Mouse (Mus musculus) olfactory bulb, adult 2 months (tissue): ENCODE measurements at regions not wholly inside any gene's neighbourhood (a gene's known extent, or its start where the extent isn't known, plus 50 kb on each side); places are given as distances from the start of the nearest gene placed in this dataset.

ENCODE experiments used
- H3K27ac ChIP-seq: fragments of 200-500 bp; 2 replicates; pipeline ENCODE4 v1.5.1; 2012; ENCODE audit warnings: low read depth, low read length; ENCODE audit not compliant: insufficient read depth
- H3K4me1 ChIP-seq: fragments of 200-500 bp; 2 replicates; pipeline ENCODE4 v1.6.1; 2012; ENCODE audit warnings: low read length; ENCODE audit not compliant: control insufficient read depth, insufficient read depth
- H3K4me3 ChIP-seq: fragments of 200-500 bp; 2 replicates; pipeline ENCODE4 v1.5.1; 2012; ENCODE audit warnings: mild to moderate bottlenecking, low read depth, low read length, moderate library complexity; ENCODE audit not compliant: insufficient read depth
- CTCF ChIP-seq: fragments of 200-500 bp; IDR thresholded peaks from 2 replicates; pipeline ENCODE4 v1.5.1; 2012; ENCODE audit warnings: low read depth, mild to moderate bottlenecking, low read length, moderate library complexity; ENCODE audit not compliant: insufficient read depth
- POLR2A ChIP-seq: fragments of 200-500 bp; IDR thresholded peaks from 2 replicates; pipeline ENCODE4 v1.6.1; 2012; ENCODE audit warnings: mild to moderate bottlenecking, low read depth, low read length, moderate library complexity; ENCODE audit not compliant: insufficient read depth
- WGBS: fragments of 180-500 bp; shearing (Covaris S2); methylation state at CpG from one replicate; pipeline ENCODE4 v1.1.7; 2018; 5-methylcytosine and 5-hydroxymethylcytosine counted together

DNA sequence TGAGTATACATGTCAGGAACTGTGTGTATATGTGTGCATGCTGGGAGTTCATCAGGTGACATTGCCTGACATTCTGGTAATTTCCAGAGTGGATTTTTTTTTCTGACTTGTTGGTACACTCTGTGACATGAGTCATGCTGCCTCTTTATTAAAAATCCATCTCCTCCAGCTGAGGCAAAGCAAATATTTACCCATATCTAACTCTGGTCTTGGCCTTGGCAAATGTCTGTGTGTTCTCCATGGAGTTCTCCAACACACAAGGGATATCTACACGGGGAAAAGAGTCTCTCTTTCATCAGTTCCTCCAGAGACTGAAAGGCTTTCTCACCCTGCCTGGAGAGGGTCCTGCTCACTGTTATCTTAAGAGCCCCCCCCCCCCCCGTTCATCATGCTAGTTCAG, 111.3 kb upstream of the Mbnl2 start:
- 69% methylated on average over 2 of the region's 2 CpGs for WGBS
- H3K27ac ChIP-seq, result no peak overlapping the region
- H3K4me1 ChIP-seq, result peaks cover 1% of the 10 kb centered on the region; the same call in 1 of the 2 replicates
- TF ChIP-seq POLR2A (no peak), CTCF (no peak)
- no peak overlapping the region for H3K4me3 ChIP-seq

- no peak for TF ChIP-seq POLR2A
- no peak for TF ChIP-seq CTCF
- peaks cover 5% of the 10 kb centered on the region; the same call in 1 of the 2 replicates for H3K4me1 ChIP-seq
- 93% methylated on average over 10 of the region's 10 CpGs for WGBS
Measured at GRCm38 (mm10) chr14:120165496-120166045, 109.9 kb upstream of the Mbnl2 start.

GRCm38 (mm10) chr14:120170733-120171132, 104.7 kb upstream of the Mbnl2 start:
- Histone ChIP-seq H3K27ac (no peak overlapping the region), H3K4me1 (peaks cover 5% of the 10 kb centered on the region; the same call in 1 of the 2 replicates), H3K4me3 (no peak overlapping the region)
- no peak for TF ChIP-seq CTCF
- TF ChIP-seq POLR2A, result no peak
- WGBS, result 84% methylated on average over 7 of the region's 7 CpGs

More at GRCm38 (mm10) chr14:120165496-120166045, 109.9 kb upstream of the Mbnl2 start:
- Histone ChIP-seq H3K27ac (no peak overlapping the region), H3K4me3 (no peak overlapping the region)

GRCm38 (mm10) chr14:120172058-120172457, 103.4 kb upstream of the Mbnl2 start:
- peaks cover 5% of the 10 kb centered on the region; the same call in 1 of the 2 replicates for H3K4me1 ChIP-seq
- no peak for TF ChIP-seq POLR2A
- TF ChIP-seq CTCF, result no peak
- 91% methylated on average over 4 of the region's 4 CpGs for WGBS
- H3K27ac ChIP-seq, result no peak overlapping the region
- H3K4me3 ChIP-seq, result no peak overlapping the region

DNA sequence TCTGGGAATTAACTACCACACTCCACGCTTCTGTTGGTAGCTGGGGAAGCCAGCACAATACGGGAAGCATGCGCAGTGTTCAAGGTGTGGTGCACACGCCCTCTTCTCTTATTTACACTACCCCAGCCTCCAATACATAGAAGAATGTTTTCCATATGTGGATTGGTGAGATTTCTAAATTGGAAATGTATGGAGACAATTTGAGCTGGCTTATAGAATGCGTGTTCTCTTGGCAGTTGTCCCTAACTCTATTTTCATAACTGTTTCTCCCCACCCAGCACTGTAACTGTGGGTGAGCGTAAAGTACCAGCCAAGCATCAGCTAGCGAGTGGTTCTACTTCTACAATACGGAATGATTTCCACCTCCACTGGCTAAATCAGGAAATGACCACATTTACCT, 102.6 kb upstream of the Mbnl2 start:
- TF ChIP-seq CTCF (no peak), POLR2A (no peak)
- 92% methylated on average over 8 of the region's 8 CpGs for WGBS
- no peak overlapping the region for H3K4me3 ChIP-seq

DNA sequence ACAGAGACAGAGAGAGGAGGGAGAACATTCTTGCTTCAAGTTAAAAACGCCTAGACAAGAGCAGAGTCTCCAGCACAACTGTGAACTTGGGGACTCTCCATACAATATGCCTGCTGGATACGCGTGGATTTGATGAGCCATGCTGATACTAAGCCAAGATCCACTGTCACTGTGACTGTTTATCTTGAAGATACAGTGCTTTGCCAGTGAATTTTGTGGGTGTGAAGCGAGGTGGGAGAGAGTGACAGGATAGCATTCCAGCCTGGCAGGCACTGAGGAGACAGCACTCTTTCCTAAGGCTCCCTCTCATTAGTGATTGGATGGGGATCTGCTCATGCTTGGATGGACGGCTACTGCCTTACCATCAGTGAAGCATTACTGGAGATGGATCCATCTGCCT, 100.9 kb upstream of the Mbnl2 start:
- no peak overlapping the region for H3K4me3 ChIP-seq
- H3K27ac ChIP-seq, result no peak overlapping the region
- TF ChIP-seq CTCF, result no peak
- TF ChIP-seq POLR2A, result no peak
- no peaks in the 10 kb centered on the region for H3K4me1 ChIP-seq
- 79% methylated on average over 5 of the region's 5 CpGs for WGBS

More for the DNA sequence above, 102.6 kb upstream of the Mbnl2 start:
- Histone ChIP-seq H3K27ac (no peak overlapping the region), H3K4me1 (peaks cover 5% of the 10 kb centered on the region; the same call in 1 of the 2 replicates)

DNA sequence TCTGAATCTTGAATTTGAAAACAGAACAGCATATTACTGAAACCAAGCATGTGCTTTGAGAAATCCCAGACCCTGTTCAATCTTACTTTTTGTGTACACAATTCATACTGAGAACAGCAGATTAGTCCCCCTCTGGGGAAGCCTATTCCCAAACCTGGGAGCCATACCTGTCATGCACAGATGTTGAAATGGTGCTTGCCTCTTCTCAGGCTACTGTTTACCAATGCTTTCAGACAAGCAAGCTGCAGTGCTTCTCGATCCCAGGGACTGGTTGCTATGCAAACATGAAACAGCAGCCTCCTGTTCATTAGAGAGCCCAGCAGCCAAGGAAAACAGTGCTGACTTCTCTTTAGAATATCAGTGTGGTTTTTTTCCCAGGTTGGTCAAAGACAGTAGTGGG, 80.3 kb upstream of the Mbnl2 start:
- no peaks in the 10 kb centered on the region for H3K4me1 ChIP-seq
- no peak overlapping the region for H3K4me3 ChIP-seq
- no peak for TF ChIP-seq POLR2A
- TF ChIP-seq CTCF, result no peak
- 0 out of 2 replicates have a peak overlapping the region, but pooled peaks have one; percentile 3 for H3K27ac ChIP-seq
- 17% methylated on average over 1 of the region's 1 CpGs for WGBS

DNA sequence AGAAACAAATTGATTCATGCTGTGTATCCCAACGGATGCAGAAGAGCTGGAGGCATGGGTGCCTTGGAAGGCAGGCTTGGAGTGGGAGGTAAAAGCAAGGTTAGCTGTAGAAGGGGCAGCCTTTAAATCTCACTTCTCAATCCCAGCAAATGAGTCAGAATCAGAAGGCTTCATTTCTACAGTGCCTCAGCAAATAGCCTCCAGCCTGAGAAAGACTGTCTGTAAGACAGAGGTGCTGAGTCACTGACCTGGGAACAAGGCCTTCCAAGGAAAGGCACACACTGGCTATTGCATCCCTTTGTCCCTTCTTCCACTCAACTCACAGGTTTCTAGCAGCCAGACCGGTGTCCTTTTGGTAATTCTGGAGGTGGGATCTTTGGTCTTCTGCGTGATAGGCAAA, 63.7 kb upstream of the Mbnl2 start:
- 75% methylated on average over 3 of the region's 3 CpGs for WGBS

GRCm38 (mm10) chr14:120212626-120213025, 62.8 kb upstream of the Mbnl2 start:
- Histone ChIP-seq H3K4me3 (no peak overlapping the region), H3K4me1 (no peaks in the 10 kb centered on the region), H3K27ac (no peak overlapping the region)
- 65% methylated on average over 5 of the region's 5 CpGs for WGBS
- TF ChIP-seq POLR2A (no peak), CTCF (no peak)

More for the DNA sequence above, 63.7 kb upstream of the Mbnl2 start:
- no peak overlapping the region for H3K4me3 ChIP-seq
- no peaks in the 10 kb centered on the region for H3K4me1 ChIP-seq
- TF ChIP-seq CTCF (no peak), POLR2A (no peak)
- H3K27ac ChIP-seq, result no peak overlapping the region

DNA sequence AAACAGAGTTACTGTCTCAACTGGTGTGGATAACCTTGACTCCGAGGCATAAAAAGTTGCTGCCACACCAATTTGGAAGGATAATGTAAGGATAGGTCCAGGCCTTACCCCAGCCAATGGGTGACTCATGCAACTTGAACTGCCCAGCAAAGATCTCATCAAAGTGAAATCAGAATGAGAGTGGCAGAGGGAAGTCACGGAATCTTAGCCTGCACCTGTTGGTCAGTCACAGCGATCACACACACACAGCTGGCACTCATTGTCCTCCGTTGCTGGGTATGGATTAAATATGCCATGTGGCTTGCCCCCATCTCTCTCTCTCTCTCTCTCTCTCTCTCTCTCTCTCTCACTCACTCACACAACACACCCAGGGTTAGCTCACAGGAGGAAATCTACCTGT, 56.2 kb upstream of the Mbnl2 start:
- 94% methylated on average over 4 of the region's 4 CpGs for WGBS
- H3K4me3 ChIP-seq, result no peak overlapping the region
- no peak overlapping the region for H3K27ac ChIP-seq
- peaks cover 3% of the 10 kb centered on the region; the same call in 1 of the 2 replicates for H3K4me1 ChIP-seq
- TF ChIP-seq POLR2A (no peak), CTCF (no peak)
